8 mouse cellular contexts compared by ENCODE assay signal in genomic region chr7:37011180-37011754, GRCm38 (mm10).
DNase-seq lines count a peak whose midpoint lies in the region; TF ChIP-seq lines count a peak whose summit lies in the region.

No protein-coding gene starts in this region.

- peak; percentile 44 for DNase-seq in gastrocnemius, adult 2 months
- no peak for DNase-seq in gastrocnemius, postnatal 14 days
- peak; percentile 44 for DNase-seq in embryo, embryonic 11.5 days (ENCODE audit: low read depth, low spot score)
- peak; percentile 21 to 31 for DNase-seq in kidney, adult 8-10 months
- peak; percentile 27 for DNase-seq in lung, postnatal 25 days (ENCODE audit: low spot score)
- DNase-seq in frontal cortex, postnatal 14 days (ENCODE audit: low spot score in 2 of 2), result no peak
- no peak for DNase-seq in layer of hippocampus, adult 11-12 months (ENCODE audit: low spot score)
- no peak for DNase-seq in spleen, postnatal 4 days (ENCODE audit: low spot score in 2 of 2)

- no peak for TF ChIP-seq CTCF in gastrocnemius, adult 2 months (IDR thresholded peaks at IDR 0.05)

- H3K4me3 ChIP-seq in gastrocnemius, adult 2 months, result no peak overlapping the region; the same call in 1 of the 2 replicates

- intact Hi-C loops in gastrocnemius, adult 2 months (cut with DNase I), result no loop called here
- intact Hi-C loops in gastrocnemius, postnatal 14 days (cut with DNase I; ENCODE audit: low total_unique reads), result no loop called here

- H3K27ac ChIP-seq in gastrocnemius, adult 2 months, result peak overlapping the region; percentile 73

Comparison
In these comparisons a context has a peak if more than half of its experiments do, and no peak if none do; other contexts are left out.
1. DNase-seq: peak in gastrocnemius, adult 2 months (single experiment), embryo, embryonic 11.5 days (single experiment), kidney, adult 8-10 months (2 of 2) and lung, postnatal 25 days (single experiment); none in gastrocnemius, postnatal 14 days (single experiment), frontal cortex, postnatal 14 days (0 of 2), layer of hippocampus, adult 11-12 months (single experiment) and spleen, postnatal 4 days (0 of 2).